Mouse (Mus musculus): Measurements from ENCODE around the gene Lyzl4.

DNA sequence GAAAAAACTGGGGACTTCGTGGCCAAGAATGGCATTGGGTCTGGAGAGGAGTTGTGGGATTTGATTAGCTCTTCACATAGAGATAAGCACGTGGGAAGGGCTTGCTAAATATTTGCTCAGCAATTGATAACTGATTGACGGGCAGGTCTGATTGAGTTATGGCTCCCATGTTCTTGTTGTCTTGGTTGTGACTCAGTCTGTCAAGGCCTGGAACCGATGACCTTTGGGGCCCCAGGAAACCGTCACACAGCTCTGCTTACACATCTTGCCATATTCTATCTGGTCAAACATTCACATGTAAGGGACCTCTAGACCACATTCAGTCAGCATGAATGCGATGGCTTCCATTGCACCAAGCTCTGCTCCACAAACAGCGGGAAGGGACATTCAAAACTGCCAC lies 16.4 kb upstream of the Lyzl4 start:
- TF ChIP-seq CTCF (IDR thresholded peaks at IDR 0.05; ENCODE audit: low read depth): no peak
- no peak for TF ChIP-seq EP300 (IDR thresholded peaks at IDR 0.05; ENCODE audit: low read depth)

All from liver, postnatal 0 days (tissue).